In genomic region chr6:36221308-36221707, GRCm38 (mm10) we compare ENCODE assay signal across 16 mouse cellular contexts.
"Had no signal": no experiment of that assay in that cellular context is flagged by ENCODE, and none has a peak within 500 bp of the region (broad histone marks: within the 10 kb centered on the region; RNA-seq: fewer than 3 reads in every experiment).

No protein-coding gene starts in this region.

- H3K9ac ChIP-seq: liver, embryonic 13.5 days; liver, embryonic 15.5 days; liver, postnatal 0 days; midbrain, embryonic 12.5 days; neural tube, embryonic 12.5 days; stomach, embryonic 15.5 days had no signal

- H3K27ac ChIP-seq: liver, embryonic 13.5 days; liver, embryonic 15.5 days; macrophage; midbrain, embryonic 12.5 days; neural tube, embryonic 12.5 days; stomach, embryonic 15.5 days; stomach, postnatal 0 days had no signal

- ATAC-seq: liver, postnatal 0 days had no signal

- DNase-seq: liver; liver, embryonic 13.5 days; liver, postnatal 0 days; midbrain, embryonic 14.5 days; right cerebral cortex, postnatal 14 days; thymus, adult 2 months; thymus, postnatal 25 days; thymus, postnatal 4 days had no signal

- H3K36me3 ChIP-seq: liver, embryonic 13.5 days; liver, embryonic 15.5 days; midbrain, embryonic 12.5 days; neural tube, embryonic 12.5 days; stomach, embryonic 15.5 days had no signal

- H3K27me3 ChIP-seq: liver, embryonic 13.5 days; liver, embryonic 15.5 days; megakaryocyte, embryonic 14.5 days; midbrain, embryonic 12.5 days; neural tube, embryonic 12.5 days; stomach, embryonic 15.5 days had no signal

- H3K9me3 ChIP-seq: liver, embryonic 13.5 days; liver, embryonic 15.5 days; midbrain, embryonic 12.5 days; neural tube, embryonic 12.5 days; stomach, embryonic 15.5 days had no signal

- H3K4me1 ChIP-seq: liver, embryonic 13.5 days; liver, embryonic 15.5 days; megakaryocyte, embryonic 14.5 days; midbrain, embryonic 12.5 days; neural tube, embryonic 12.5 days had no signal

- H3K4me2 ChIP-seq: liver, embryonic 11.5 days; liver, embryonic 13.5 days; liver, embryonic 15.5 days; midbrain, embryonic 12.5 days; neural tube, embryonic 12.5 days; stomach, embryonic 15.5 days had no signal

- H3K4me3 ChIP-seq: liver, embryonic 13.5 days; liver, embryonic 15.5 days; megakaryocyte, embryonic 14.5 days; midbrain, embryonic 12.5 days; neural tube, embryonic 12.5 days; stomach, embryonic 15.5 days had no signal
